Mouse (Mus musculus): ENCODE results near the gene Myg1. TPM values are rescaled to one million over a fixed set of nuclear protein-coding genes. Genes with fewer than 3 reads are reported as not detected.

Myg1 gene
- 118 and 120 TPM in 2 replicates for polyA plus RNA-seq (2015; fragmentation: Nextera tagmentation; extraction: Ambion mirVana)

DNA sequence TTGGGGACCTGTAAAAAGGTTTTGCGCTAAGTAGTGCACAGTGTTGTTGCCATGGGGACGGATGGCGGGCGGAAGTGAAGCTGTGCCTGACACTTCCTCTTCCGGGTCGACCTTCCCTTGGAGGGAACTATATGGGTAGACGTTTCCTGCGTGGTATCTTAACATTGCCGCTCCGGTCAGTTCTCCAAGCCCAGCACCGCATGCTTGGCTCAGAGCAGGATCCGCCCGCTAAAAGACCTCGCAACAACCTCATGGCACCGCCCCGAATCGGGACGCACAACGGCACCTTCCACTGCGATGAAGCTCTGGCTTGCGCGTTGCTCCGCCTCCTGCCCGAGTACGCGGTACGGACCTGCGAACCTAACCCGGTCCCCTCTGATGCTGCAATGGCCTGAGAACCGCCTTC is at the start of gene Myg1:
TSS of gene Myg1 (plus strand) at position 100 of the 406 bp plus-strand sequence.
- peak within 1 kb of the TSS; percentile 80 for H3K27ac ChIP-seq (ENCODE audit: low read length)
- H3K36me3 ChIP-seq (ENCODE audit: insufficient read depth, low read length), result peaks cover 42% of the 10 kb centered on the region
- H3K9ac ChIP-seq (replicated peaks; ENCODE audit: low read length), result peak within 1 kb of the TSS; percentile 72
- peak within 1 kb of the TSS; percentile 86 for H3K4me2 ChIP-seq (replicated peaks; ENCODE audit: low read depth, low read length)
- peak; percentile 91 for ATAC-seq (ENCODE audit: low FRiP score, low TSS enrichment)
- WGBS, result under 1% methylated on average over 30 of the region's 30 CpGs
- H3K9me3 ChIP-seq (ENCODE audit: low read length), result no peaks in the 10 kb centered on the region
- no peaks in the 10 kb centered on the region for H3K27me3 ChIP-seq (ENCODE audit: insufficient read depth, low read length)
- peaks cover 29% of the 10 kb centered on the region for H3K4me1 ChIP-seq (ENCODE audit: insufficient read depth, low read length)
- peak within 1 kb of the TSS; percentile 73 for H3K4me3 ChIP-seq (ENCODE audit: low read length)

DNA sequence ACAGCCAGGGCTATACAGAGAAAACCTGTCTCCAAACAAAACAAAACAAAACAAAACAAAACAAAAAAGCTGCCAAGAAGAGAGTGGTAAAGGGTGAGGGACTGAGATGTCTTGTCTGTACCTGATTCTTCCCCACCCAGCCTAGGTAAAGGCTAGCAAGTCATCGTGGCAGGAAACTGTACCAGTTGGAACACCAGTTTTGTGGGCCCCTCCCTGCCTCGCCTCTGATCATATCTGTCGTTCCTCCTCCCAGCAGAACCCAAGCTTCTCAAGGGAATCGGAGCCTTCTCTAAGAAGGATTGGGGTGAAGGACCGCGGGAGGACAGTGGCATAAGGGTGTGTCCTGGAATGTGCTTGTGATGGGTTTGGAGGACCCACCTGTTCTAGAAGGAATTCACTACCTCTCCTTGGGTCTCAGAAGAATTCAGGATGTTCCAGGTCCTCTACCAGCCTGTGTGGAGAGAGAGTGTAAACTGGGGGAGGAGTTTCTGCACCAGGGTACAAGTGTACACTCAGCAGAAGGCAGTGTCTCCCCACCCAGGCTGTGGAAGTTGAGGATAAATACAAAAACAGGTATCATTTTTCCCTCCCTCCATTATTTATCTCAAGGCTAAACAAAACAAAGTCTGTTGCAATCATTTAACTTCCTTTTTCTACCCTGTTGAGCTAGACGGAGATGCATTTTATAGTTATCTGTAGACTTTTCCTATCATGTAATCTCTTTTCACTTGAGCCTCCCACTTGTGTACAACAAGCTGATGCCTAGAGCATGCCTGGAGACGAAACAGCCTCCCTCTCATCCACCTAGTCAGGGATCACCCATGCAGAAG is 48.8 kb upstream of the Myg1 start:
- WGBS, result 83% methylated on average over 8 of the region's 8 CpGs
- no peak for ATAC-seq (ENCODE audit: low FRiP score, low TSS enrichment)
- H3K27me3 ChIP-seq (ENCODE audit: insufficient read depth, low read length), result no peaks in the 10 kb centered on the region
- no peak overlapping the region for H3K4me2 ChIP-seq (replicated peaks; ENCODE audit: low read depth, low read length)
- H3K9me3 ChIP-seq (ENCODE audit: low read length), result no peaks in the 10 kb centered on the region
- peaks cover 19% of the 10 kb centered on the region for H3K4me1 ChIP-seq (ENCODE audit: insufficient read depth, low read length)
- H3K27ac ChIP-seq (ENCODE audit: low read length), result no peak overlapping the region
- H3K4me3 ChIP-seq (ENCODE audit: low read length), result no peak overlapping the region
- H3K36me3 ChIP-seq (ENCODE audit: insufficient read depth, low read length), result peaks cover 14% of the 10 kb centered on the region; the same call in 1 of the 2 replicates
- H3K9ac ChIP-seq (replicated peaks; ENCODE audit: low read length), result no peak overlapping the region

- Histone ChIP-seq H3K9ac (replicated peaks; ENCODE audit: low read length) (no peak overlapping the region), H3K27me3 (ENCODE audit: insufficient read depth, low read length) (no peaks in the 10 kb centered on the region), H3K4me3 (ENCODE audit: low read length) (no peak overlapping the region), H3K4me1 (ENCODE audit: insufficient read depth, low read length) (peaks cover 17% of the 10 kb centered on the region), H3K9me3 (ENCODE audit: low read length) (no peaks in the 10 kb centered on the region), H3K27ac (ENCODE audit: low read length) (no peak overlapping the region), H3K4me2 (replicated peaks; ENCODE audit: low read depth, low read length) (no peak overlapping the region), H3K36me3 (ENCODE audit: insufficient read depth, low read length) (peaks cover 14% of the 10 kb centered on the region; the same call in 1 of the 2 replicates)
- 70% methylated on average over 3 of the region's 3 CpGs for WGBS
- no peak for ATAC-seq (ENCODE audit: low FRiP score, low TSS enrichment)
Measured at GRCm38 (mm10) chr15:102283648-102284047, 47.9 kb upstream of the Myg1 start.

- Histone ChIP-seq H3K36me3 (ENCODE audit: insufficient read depth, low read length) (0 out of 2 replicates have a peak, but pooled peaks cover 3% of the 10 kb centered on the region), H3K9me3 (ENCODE audit: low read length) (no peaks in the 10 kb centered on the region), H3K27me3 (ENCODE audit: insufficient read depth, low read length) (no peaks in the 10 kb centered on the region), H3K9ac (replicated peaks; ENCODE audit: low read length) (no peak overlapping the region), H3K4me2 (replicated peaks; ENCODE audit: low read depth, low read length) (no peak overlapping the region), H3K4me3 (ENCODE audit: low read length) (no peak overlapping the region), H3K4me1 (ENCODE audit: insufficient read depth, low read length) (peaks cover 6% of the 10 kb centered on the region; the same call in 1 of the 2 replicates), H3K27ac (ENCODE audit: low read length) (no peak overlapping the region)
- no peak for ATAC-seq (ENCODE audit: low FRiP score, low TSS enrichment)
Measured at GRCm38 (mm10) chr15:102287395-102287794, 44.1 kb upstream of the Myg1 start.

GRCm38 (mm10) chr15:102295633-102296367 is 35.7 kb upstream of the Myg1 start, which contains the start of gene Espl1:
Gene Espl1 (plus strand): TSS chr15:102296266.
- WGBS, result 6% methylated on average over 25 of the region's 25 CpGs
- H3K9me3 ChIP-seq (ENCODE audit: low read length), result no peaks in the 10 kb centered on the region
- peak; percentile 99 for ATAC-seq (ENCODE audit: low FRiP score, low TSS enrichment)
- H3K4me1 ChIP-seq (ENCODE audit: insufficient read depth, low read length), result peaks cover 8% of the 10 kb centered on the region
- H3K4me2 ChIP-seq (replicated peaks; ENCODE audit: low read depth, low read length), result peak within 1 kb of the TSS; percentile 73
- peak within 1 kb of the TSS; percentile 48 for H3K27ac ChIP-seq (ENCODE audit: low read length)
- H3K4me3 ChIP-seq (ENCODE audit: low read length), result peak within 1 kb of the TSS; percentile 68
- H3K9ac ChIP-seq (replicated peaks; ENCODE audit: low read length), result peak within 1 kb of the TSS; percentile 71
- peaks cover 19% of the 10 kb centered on the region for H3K36me3 ChIP-seq (ENCODE audit: insufficient read depth, low read length)
- H3K27me3 ChIP-seq (ENCODE audit: insufficient read depth, low read length), result no peaks in the 10 kb centered on the region

DNA sequence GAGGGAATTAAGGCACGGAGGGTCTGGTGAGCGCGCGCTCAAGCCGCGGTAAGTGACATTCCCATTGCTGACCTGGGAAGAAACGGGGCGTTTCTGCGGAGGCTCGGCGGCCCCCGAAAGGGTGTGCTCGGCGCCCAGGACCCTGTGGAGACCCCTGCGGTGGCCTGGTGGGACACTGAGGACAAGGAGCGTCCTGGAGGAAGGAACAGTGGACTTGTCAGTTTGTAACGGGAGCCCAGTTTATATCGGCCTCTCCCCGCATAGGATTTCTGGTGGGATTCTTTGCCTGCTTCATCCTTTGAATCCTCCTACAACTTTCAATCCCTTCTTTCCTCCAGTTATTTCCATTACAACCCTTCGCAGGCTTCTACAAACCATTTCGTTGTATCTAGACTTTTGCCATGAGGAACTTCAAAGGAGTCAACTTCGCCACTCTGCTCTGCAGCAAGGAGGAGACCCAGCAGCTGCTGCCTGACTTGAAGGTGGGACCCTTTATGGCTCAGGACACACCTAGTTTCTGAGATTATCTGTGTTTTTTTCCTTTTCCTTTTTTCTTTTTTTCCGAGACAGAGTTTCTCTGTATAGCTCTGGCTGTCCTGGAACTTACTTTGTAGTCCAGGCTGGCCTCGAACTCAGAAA is 35.0 kb upstream of the Myg1 start:
- H3K4me3 ChIP-seq (ENCODE audit: low read length), result peak overlapping the region; percentile 68
- peaks cover 25% of the 10 kb centered on the region for H3K36me3 ChIP-seq (ENCODE audit: insufficient read depth, low read length)
- H3K4me2 ChIP-seq (replicated peaks; ENCODE audit: low read depth, low read length), result peak overlapping the region; percentile 73
- no peaks in the 10 kb centered on the region for H3K9me3 ChIP-seq (ENCODE audit: low read length)
- H3K9ac ChIP-seq (replicated peaks; ENCODE audit: low read length), result peak overlapping the region; percentile 71
- H3K27ac ChIP-seq (ENCODE audit: low read length), result no peak overlapping the region
- peaks cover 8% of the 10 kb centered on the region for H3K4me1 ChIP-seq (ENCODE audit: insufficient read depth, low read length)
- H3K27me3 ChIP-seq (ENCODE audit: insufficient read depth, low read length), result no peaks in the 10 kb centered on the region
- peak; percentile 58; the same call in 1 of the 2 replicates for ATAC-seq (ENCODE audit: low FRiP score, low TSS enrichment)
- 3% methylated on average over 24 of the region's 24 CpGs for whole genome bisulfite sequencing

- Histone ChIP-seq H3K36me3 (ENCODE audit: insufficient read depth, low read length) (peaks cover 67% of the 10 kb centered on the region), H3K4me2 (replicated peaks; ENCODE audit: low read depth, low read length) (no peak overlapping the region)
- WGBS, result 69% methylated on average over 6 of the region's 6 CpGs
Measured at GRCm38 (mm10) chr15:102302542-102302941, 29.0 kb upstream of the Myg1 start.

GRCm38 (mm10) chr15:102308717-102309116 is 22.8 kb upstream of the Myg1 start:
- no peak overlapping the region for H3K9ac ChIP-seq (replicated peaks; ENCODE audit: low read length)
- H3K27ac ChIP-seq (ENCODE audit: low read length), result no peak overlapping the region
- no peak overlapping the region for H3K4me2 ChIP-seq (replicated peaks; ENCODE audit: low read depth, low read length)
- peaks cover 4% of the 10 kb centered on the region; the same call in 1 of the 2 replicates for H3K4me1 ChIP-seq (ENCODE audit: insufficient read depth, low read length)
- 80% methylated on average over 9 of the region's 9 CpGs for WGBS
- H3K27me3 ChIP-seq (ENCODE audit: insufficient read depth, low read length), result no peaks in the 10 kb centered on the region
- no peaks in the 10 kb centered on the region for H3K9me3 ChIP-seq (ENCODE audit: low read length)
- no peak overlapping the region for H3K4me3 ChIP-seq (ENCODE audit: low read length)
- ATAC-seq (ENCODE audit: low FRiP score, low TSS enrichment), result no peak
- peaks cover 56% of the 10 kb centered on the region for H3K36me3 ChIP-seq (ENCODE audit: insufficient read depth, low read length)

More at GRCm38 (mm10) chr15:102302542-102302941, 29.0 kb upstream of the Myg1 start:
- no peak for ATAC-seq (ENCODE audit: low FRiP score, low TSS enrichment)
- H3K27me3 ChIP-seq (ENCODE audit: insufficient read depth, low read length), result no peaks in the 10 kb centered on the region
- H3K4me3 ChIP-seq (ENCODE audit: low read length), result no peak overlapping the region
- no peak overlapping the region for H3K27ac ChIP-seq (ENCODE audit: low read length)
- H3K9ac ChIP-seq (replicated peaks; ENCODE audit: low read length), result no peak overlapping the region
- H3K9me3 ChIP-seq (ENCODE audit: low read length), result no peaks in the 10 kb centered on the region
- H3K4me1 ChIP-seq (ENCODE audit: insufficient read depth, low read length), result no peaks in the 10 kb centered on the region

GRCm38 (mm10) chr15:102310074-102310845 is 21.2 kb upstream of the Myg1 start:
- peak; percentile 90 for ATAC-seq (ENCODE audit: low FRiP score, low TSS enrichment)
- H3K9ac ChIP-seq (replicated peaks; ENCODE audit: low read length), result no peak overlapping the region
- 43% methylated on average over 10 of the region's 10 CpGs for WGBS
- H3K4me2 ChIP-seq (replicated peaks; ENCODE audit: low read depth, low read length), result no peak overlapping the region
- peaks cover 4% of the 10 kb centered on the region; the same call in 1 of the 2 replicates for H3K4me1 ChIP-seq (ENCODE audit: insufficient read depth, low read length)
- no peaks in the 10 kb centered on the region for H3K9me3 ChIP-seq (ENCODE audit: low read length)
- H3K27ac ChIP-seq (ENCODE audit: low read length), result peak overlapping the region; percentile 62
- no peaks in the 10 kb centered on the region for H3K27me3 ChIP-seq (ENCODE audit: insufficient read depth, low read length)
- H3K36me3 ChIP-seq (ENCODE audit: insufficient read depth, low read length), result peaks cover 53% of the 10 kb centered on the region
- H3K4me3 ChIP-seq (ENCODE audit: low read length), result no peak overlapping the region
